Mouse (Mus musculus) lung, postnatal 10 days (tissue): ENCODE results near the gene Gramd2.

Experiments
- DNase-seq: peaks from one replicate; pipeline ENCODE4 v3.0.0; 2021

The Gramd2 gene

GRCm38 (mm10) chr9:59668473-59668872 is 11.5 kb upstream of the Gramd2 start:
- no peak for DNase-seq

- DNase-seq, result no peak
Measured at GRCm38 (mm10) chr9:59669172-59669571, 10.8 kb upstream of the Gramd2 start.

- no peak for DNase-seq
Measured at GRCm38 (mm10) chr9:59672195-59672894, 7.6 kb upstream of the Gramd2 start.

- no peak for DNase-seq
Measured at GRCm38 (mm10) chr9:59673427-59673826, 6.5 kb upstream of the Gramd2 start.

- DNase-seq, result no peak
Measured at GRCm38 (mm10) chr9:59675598-59675997, 4.3 kb upstream of the Gramd2 start.

GRCm38 (mm10) chr9:59678313-59678712 is 1.6 kb upstream of the Gramd2 start:
- peak; percentile 64 for DNase-seq

GRCm38 (mm10) chr9:59680534-59680875 is 561 bp downstream of the Gramd2 start:
- no peak for DNase-seq

- DNase-seq, result no peak
Measured at GRCm38 (mm10) chr9:59684020-59684419, 4.1 kb downstream of the Gramd2 start.

- DNase-seq, result peak; percentile 29
Measured at GRCm38 (mm10) chr9:59687416-59688046, 7.6 kb downstream of the Gramd2 start.

- peak; percentile 94 for DNase-seq
Measured at GRCm38 (mm10) chr9:59691635-59692094, 11.7 kb downstream of the Gramd2 start.

GRCm38 (mm10) chr9:59692145-59692544 is 12.2 kb downstream of the Gramd2 start:
- peak; percentile 76 for DNase-seq

GRCm38 (mm10) chr9:59694571-59695450 is 14.9 kb downstream of the Gramd2 start:
- DNase-seq, result no peak

GRCm38 (mm10) chr9:59695451-59695813 is 15.5 kb downstream of the Gramd2 start:
- no peak for DNase-seq

GRCm38 (mm10) chr9:59696381-59696780 is 16.4 kb downstream of the Gramd2 start:
- DNase-seq, result peak; percentile 67

- no peak for DNase-seq
Measured at GRCm38 (mm10) chr9:59701094-59701493, 21.1 kb downstream of the Gramd2 start.

- DNase-seq, result no peak
Measured at GRCm38 (mm10) chr9:59703099-59703498, 23.2 kb downstream of the Gramd2 start.

- peak; percentile 61 for DNase-seq
Measured at GRCm38 (mm10) chr9:59706850-59707825, 27.2 kb downstream of the Gramd2 start.

GRCm38 (mm10) chr9:59709225-59709624 is 29.3 kb downstream of the Gramd2 start:
- peak; percentile 85 for DNase-seq

- DNase-seq, result peak; percentile 30
Measured at GRCm38 (mm10) chr9:59716275-59716898, 36.4 kb downstream of the Gramd2 start.

GRCm38 (mm10) chr9:59718237-59718636 is 38.3 kb downstream of the Gramd2 start:
- peak; percentile 59 for DNase-seq

GRCm38 (mm10) chr9:59721144-59721543 is 41.2 kb downstream of the Gramd2 start:
- DNase-seq, result no peak
